In the genomic region with DNA sequence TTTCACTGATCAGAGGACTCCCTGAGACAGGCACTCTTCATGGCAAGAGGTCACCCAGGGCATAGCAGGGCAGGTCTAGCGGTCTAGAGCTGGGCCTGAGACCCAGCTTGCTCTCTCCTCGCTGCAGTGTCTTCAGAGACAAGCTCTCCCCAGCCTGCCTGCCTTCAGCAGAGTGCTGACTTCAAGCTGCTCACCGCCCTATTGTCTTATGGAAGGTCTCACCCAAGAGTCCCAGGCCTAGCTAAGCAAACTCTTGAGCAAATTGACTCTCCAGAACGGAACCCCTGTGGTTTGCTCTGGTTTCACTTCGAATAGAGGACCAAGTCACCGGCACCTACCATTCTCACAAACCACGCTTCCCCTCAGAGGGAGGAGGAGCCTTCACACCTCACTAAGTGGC, we compare ENCODE assay signal across 11 mouse cellular contexts.
DNase-seq lines count a peak whose midpoint lies in the region; ATAC-seq lines count a peak whose summit lies in the region.
"Had no signal": no experiment of that assay in that cellular context is flagged by ENCODE, and none has a peak within 500 bp of the region (broad histone marks: within the 10 kb centered on the region; RNA-seq: fewer than 3 reads in every experiment).

No protein-coding gene starts in this region.

- H3K9me3 ChIP-seq in midbrain, embryonic 10.5 days (replicated peaks) = no peaks in the 10 kb centered on the region
- H3K9me3 ChIP-seq in midbrain, embryonic 14.5 days (ENCODE audit: control insufficient read depth, low read length) = no peaks in the 10 kb centered on the region
- H3K9me3 ChIP-seq: embryonic facial prominence, embryonic 12.5 days had no signal

- peaks cover 20% of the 10 kb centered on the region for H3K4me1 ChIP-seq in midbrain, embryonic 10.5 days
- peaks cover 6% of the 10 kb centered on the region; the same call in 1 of the 2 replicates for H3K4me1 ChIP-seq in midbrain, embryonic 14.5 days (ENCODE audit: control insufficient read depth, insufficient read depth, low read length)

- no peak for ATAC-seq in midbrain, embryonic 14.5 days (ENCODE audit: low FRiP score, low TSS enrichment)
- peak; percentile 79 for ATAC-seq in activated CD4-positive, CD25-positive, alpha-beta regulatory T cell, adult 4 months
- ATAC-seq in neutrophil, adult 5-6 weeks (ENCODE audit: extremely low read depth, insufficient number of reproducible peaks, low FRiP score, poor library complexity, severe bottlenecking) = peak; percentile 44
- ATAC-seq: Patski had no signal

- intact Hi-C loops in left cerebral cortex, postnatal 36 days (cut with DNase I) = loop anchor here (5.0 kb wide), 1 partner anchor 38 kb away; no protein-coding TSS in a partner anchor

- 57% methylated on average over 7 of the region's 7 CpGs for WGBS in midbrain, embryonic 10.5 days
- WGBS in midbrain, embryonic 14.5 days = 59% methylated on average over 7 of the region's 7 CpGs

- H3K9ac ChIP-seq in midbrain, embryonic 14.5 days (replicated peaks; ENCODE audit: low read length) = no peak overlapping the region
- H3K9ac ChIP-seq: embryonic facial prominence, embryonic 12.5 days had no signal

- peak overlapping the region; percentile 38; the same call in 1 of the 2 replicates for H3K27ac ChIP-seq in midbrain, embryonic 10.5 days (replicated peaks)
- H3K27ac ChIP-seq in midbrain, embryonic 14.5 days (replicated peaks; ENCODE audit: low read depth, low read length) = no peak overlapping the region
- H3K27ac ChIP-seq: embryonic facial prominence, embryonic 12.5 days had no signal

- DNase-seq in midbrain, embryonic 10.5 days (ENCODE audit: low spot score) = no peak
- DNase-seq in midbrain, embryonic 14.5 days = no peak
- peak; percentile 77 for DNase-seq in induced T-regulatory cell, adult 2 months (ENCODE audit: low read depth)
- DNase-seq in left cerebral cortex, postnatal 36 days (ENCODE audit: low spot score in 2 of 2) = no peak
- no peak for DNase-seq in urinary bladder, postnatal 36 days (ENCODE audit: low spot score in 2 of 2)
- DNase-seq in gastrocnemius, postnatal 4 days (ENCODE audit: low spot score in 2 of 2) = no peak
- DNase-seq: retina, postnatal 1 day had no signal

- H3K4me3 ChIP-seq in midbrain, embryonic 10.5 days = no peak overlapping the region
- no peak overlapping the region for H3K4me3 ChIP-seq in midbrain, embryonic 14.5 days (replicated peaks; ENCODE audit: low read depth, low read length)
- H3K4me3 ChIP-seq: embryonic facial prominence, embryonic 12.5 days had no signal

- H3K4me2 ChIP-seq in midbrain, embryonic 14.5 days (ENCODE audit: low read length) = no peak overlapping the region
- H3K4me2 ChIP-seq: embryonic facial prominence, embryonic 12.5 days had no signal

- H3K36me3 ChIP-seq in midbrain, embryonic 10.5 days = no peaks in the 10 kb centered on the region
- no peaks in the 10 kb centered on the region for H3K36me3 ChIP-seq in midbrain, embryonic 14.5 days (ENCODE audit: control insufficient read depth, insufficient read depth, low read length)
- H3K36me3 ChIP-seq: embryonic facial prominence, embryonic 12.5 days had no signal

- no peaks in the 10 kb centered on the region for H3K27me3 ChIP-seq in midbrain, embryonic 10.5 days (ENCODE audit: low read depth, poor library complexity, severe bottlenecking)
- H3K27me3 ChIP-seq in midbrain, embryonic 14.5 days (ENCODE audit: control insufficient read depth, insufficient read depth, low read length) = no peaks in the 10 kb centered on the region
- H3K27me3 ChIP-seq: embryonic facial prominence, embryonic 12.5 days; Patski had no signal
